Mouse (Mus musculus) urinary bladder, adult 2 months (tissue): Measurements from ENCODE around the gene Olfr1201. TPM values are rescaled to one million over a fixed set of nuclear protein-coding genes. Genes with fewer than 3 reads are reported as not detected.

Experiments
- DNase-seq: peaks from one replicate; pipeline ENCODE4 v3.0.0; 2022; ENCODE audit warnings: low spot score
- polyA plus RNA-seq: library from polyadenylated mRNA; depleted of rRNA; stranded (reverse); fragments of >200 nt; gene quantifications from 2 replicates; pipeline ENCODE4 v1.2.3, GENCODE M21; 2012; rRNA removed

Olfr1201 gene
- polyA plus RNA-seq, result not detected in 2 replicates

GRCm38 (mm10) chr2:88792736-88793135 lies at the start of gene Olfr1201:
Olfr1201 (plus strand) TSS chr2:88793036.
- no peak for DNase-seq

- DNase-seq, result no peak
These were observed 49.5 kb upstream of the Olfr1201 start for GRCm38 (mm10) chr2:88743379-88743778.

GRCm38 (mm10) chr2:88751270-88751669 lies 41.6 kb upstream of the Olfr1201 start, which contains the start of gene Olfr1198:
Olfr1198 (minus strand) TSS chr2:88751370.
- no peak for DNase-seq

- DNase-seq, result no peak
These were observed 32.5 kb upstream of the Olfr1201 start, which contains the start of gene Olfr1199 for GRCm38 (mm10) chr2:88760369-88760768. Olfr1199 (minus strand) TSS chr2:88760469.

- DNase-seq, result no peak
These were observed 22.4 kb upstream of the Olfr1201 start, which contains the start of gene Olfr1200 for GRCm38 (mm10) chr2:88770388-88770787. Olfr1200 (minus strand) TSS chr2:88770488.

GRCm38 (mm10) chr2:88814196-88814595 lies 21.4 kb downstream of the Olfr1201 start, which contains the start of gene Olfr1202:
Olfr1202 (plus strand) TSS chr2:88814496.
- DNase-seq, result no peak

GRCm38 (mm10) chr2:88829437-88829836 lies 36.6 kb downstream of the Olfr1201 start, which contains the start of gene Olfr1205:
Olfr1205 (plus strand) TSS chr2:88829737.
- no peak for DNase-seq

- DNase-seq, result no peak
These were observed 45.6 kb downstream of the Olfr1201 start for GRCm38 (mm10) chr2:88838477-88838876.

Other genes starting within 250 kb of the Olfr1201 start
- gene Olfr1188, start 236.1 kb upstream of the Olfr1201 start, polyA plus RNA-seq, result not detected in 2 replicates
- gene Olfr1189, start 206.6 kb upstream of the Olfr1201 start, polyA plus RNA-seq, result not detected in 2 replicates
- gene Olfr1191-ps1, start 152.5 kb upstream of the Olfr1201 start, polyA plus RNA-seq, result not detected in 2 replicates
- not detected in 2 replicates for gene Olfr1192-ps1, start 144.5 kb upstream of the Olfr1201 start, polyA plus RNA-seq
- not detected in 2 replicates for gene Olfr1193, start 117.4 kb upstream of the Olfr1201 start, polyA plus RNA-seq
- gene Olfr1195, start 103.8 kb upstream of the Olfr1201 start, polyA plus RNA-seq, result not detected in 2 replicates
- not detected in 2 replicates for gene Olfr1196, start 88.4 kb upstream of the Olfr1201 start, polyA plus RNA-seq
- not detected in 2 replicates for gene Olfr1197, start 60.7 kb upstream of the Olfr1201 start, polyA plus RNA-seq
- gene Olfr1198, start 41.7 kb upstream of the Olfr1201 start, polyA plus RNA-seq, result not detected in 2 replicates
- not detected in 2 replicates for gene Olfr1199, start 32.6 kb upstream of the Olfr1201 start, polyA plus RNA-seq
- not detected in 2 replicates for gene Olfr1200, start 22.5 kb upstream of the Olfr1201 start, polyA plus RNA-seq
- gene Olfr1202, start 21.5 kb downstream of the Olfr1201 start, polyA plus RNA-seq, result not detected in 2 replicates
- not detected in 2 replicates for gene Olfr1205, start 36.7 kb downstream of the Olfr1201 start, polyA plus RNA-seq
- not detected in 2 replicates for gene Olfr1204, start 56.3 kb downstream of the Olfr1201 start, polyA plus RNA-seq
- gene Olfr1206, start 70.2 kb downstream of the Olfr1201 start, polyA plus RNA-seq, result not detected in 2 replicates
- not detected in 2 replicates for gene Olfr1208, start 109.3 kb downstream of the Olfr1201 start, polyA plus RNA-seq
- gene Olfr1209, start 122.1 kb downstream of the Olfr1201 start, polyA plus RNA-seq, result not detected in 2 replicates
- gene Olfr1211, start 145.1 kb downstream of the Olfr1201 start, polyA plus RNA-seq, result not detected in 2 replicates
- not detected in 2 replicates for gene Olfr1212, start 160.9 kb downstream of the Olfr1201 start, polyA plus RNA-seq
- gene Gm13762, start 187.2 kb downstream of the Olfr1201 start, polyA plus RNA-seq, result not detected in 2 replicates
- gene Olfr1214, start 199.6 kb downstream of the Olfr1201 start, polyA plus RNA-seq, result not detected in 2 replicates
- gene Olfr1215, start 213.9 kb downstream of the Olfr1201 start, polyA plus RNA-seq, result not detected in 2 replicates
- gene Olfr1216, start 225.3 kb downstream of the Olfr1201 start, polyA plus RNA-seq, result not detected in 2 replicates
- not detected in 2 replicates for gene Olfr1217, start 239.0 kb downstream of the Olfr1201 start, polyA plus RNA-seq